Mouse (Mus musculus) lung, postnatal 4 days (tissue): ENCODE results near the gene Stub1.
"Not testable (repeated sequence)": the region's sequence is repeated elsewhere in the genome, so short reads cannot be mapped to it uniquely, and the experiment has no call there.

Experiments used
- DNase-seq, 2 experiments: peaks; one replicate each; pipeline ENCODE4 v3.0.0; 2021

The Stub1 gene

GRCm38 (mm10) chr17:25817662-25818061 lies 15.5 kb downstream of the Stub1 start:
- DNase-seq = no peak

DNA sequence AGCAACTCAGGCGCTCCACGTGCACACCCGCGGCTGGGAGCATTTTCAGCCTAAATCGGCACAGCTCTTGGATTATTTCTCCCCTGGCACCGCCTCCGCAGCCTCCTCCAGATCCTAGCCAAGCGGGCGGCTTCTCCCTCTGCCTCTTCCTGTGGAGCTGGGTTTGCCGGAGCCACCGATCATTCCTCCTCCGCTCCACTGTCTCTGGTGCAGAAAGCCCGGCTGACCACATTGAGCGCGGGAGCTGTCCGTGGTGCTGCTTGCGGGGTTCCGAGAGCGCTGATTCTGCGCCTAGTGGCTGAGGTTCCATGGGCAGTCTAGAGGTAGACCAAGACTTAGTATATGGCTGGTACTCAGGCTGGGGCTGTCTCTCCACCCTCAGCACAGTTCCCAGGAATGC lies 19.7 kb downstream of the Stub1 start:
- DNase-seq = peak; percentile 89 to 92

- no peak for DNase-seq
Observed at GRCm38 (mm10) chr17:25810890-25811289, 22.3 kb downstream of the Stub1 start.

DNA sequence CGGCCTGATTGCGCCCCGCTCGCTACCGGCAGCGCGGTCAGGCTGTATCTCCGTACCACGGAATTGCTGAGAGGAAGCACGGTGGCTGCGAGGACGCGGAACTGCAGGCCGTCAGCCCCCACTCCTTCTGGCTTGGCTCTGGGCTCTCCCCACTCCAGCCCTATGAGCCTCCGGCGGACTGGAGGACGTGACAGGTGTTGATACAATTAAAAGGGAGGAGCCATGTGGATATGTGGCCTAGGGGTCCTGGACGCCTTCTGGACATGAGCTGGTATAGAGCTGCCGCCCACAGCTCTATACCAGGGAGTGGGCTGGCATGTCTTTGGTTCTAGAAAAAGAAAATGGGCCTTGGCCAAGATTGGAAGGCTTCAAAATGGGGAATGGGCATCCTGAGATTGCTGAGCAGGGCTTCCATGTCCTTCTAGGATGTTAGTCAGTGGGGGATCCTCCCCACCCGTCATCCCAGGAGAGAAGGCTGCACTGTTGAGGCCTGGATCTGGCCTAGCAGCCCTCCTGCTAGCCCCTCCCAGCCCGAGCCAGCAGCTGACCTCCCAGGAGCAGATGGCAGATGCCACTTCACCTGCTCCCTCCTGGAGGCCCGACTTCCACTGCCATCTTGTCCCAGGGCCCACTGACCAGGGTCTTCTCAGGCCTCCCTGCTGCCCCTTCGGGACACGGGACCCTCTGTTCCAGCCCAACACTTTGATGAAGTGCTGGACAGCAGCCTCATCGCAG lies 23.4 kb downstream of the Stub1 start:
- DNase-seq = no peak

GRCm38 (mm10) chr17:25808789-25809605 lies 24.2 kb downstream of the Stub1 start, which contains the start of gene Fbxl16:
Gene Fbxl16 (plus strand): TSS chr17:25809085.
- DNase-seq = peak; percentile 60 to 83

- no peak for DNase-seq
Observed at GRCm38 (mm10) chr17:25808028-25808427, 25.2 kb downstream of the Stub1 start.

- DNase-seq = not testable (repeated sequence)
Observed at GRCm38 (mm10) chr17:25807452-25807851, 25.8 kb downstream of the Stub1 start.

DNA sequence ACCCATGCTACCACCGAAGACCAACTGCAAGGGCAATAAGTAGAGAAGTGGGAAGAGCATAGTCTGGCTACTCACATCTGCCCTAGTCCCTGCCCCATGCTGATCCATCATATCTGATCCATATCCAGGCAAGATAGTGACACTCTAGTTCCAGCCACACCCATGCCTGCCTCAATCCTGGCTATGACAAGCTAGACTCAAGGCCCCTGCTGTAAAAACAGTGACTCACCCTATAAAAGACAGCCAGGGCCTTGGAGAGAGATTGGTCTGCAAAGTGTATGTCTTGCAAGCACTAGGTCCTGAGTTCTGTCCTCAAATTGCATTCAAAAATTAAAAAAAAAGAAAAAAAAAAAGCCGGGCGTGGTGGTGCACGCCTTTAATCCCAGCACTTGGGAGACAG lies 26.7 kb downstream of the Stub1 start:
- no peak for DNase-seq

DNA sequence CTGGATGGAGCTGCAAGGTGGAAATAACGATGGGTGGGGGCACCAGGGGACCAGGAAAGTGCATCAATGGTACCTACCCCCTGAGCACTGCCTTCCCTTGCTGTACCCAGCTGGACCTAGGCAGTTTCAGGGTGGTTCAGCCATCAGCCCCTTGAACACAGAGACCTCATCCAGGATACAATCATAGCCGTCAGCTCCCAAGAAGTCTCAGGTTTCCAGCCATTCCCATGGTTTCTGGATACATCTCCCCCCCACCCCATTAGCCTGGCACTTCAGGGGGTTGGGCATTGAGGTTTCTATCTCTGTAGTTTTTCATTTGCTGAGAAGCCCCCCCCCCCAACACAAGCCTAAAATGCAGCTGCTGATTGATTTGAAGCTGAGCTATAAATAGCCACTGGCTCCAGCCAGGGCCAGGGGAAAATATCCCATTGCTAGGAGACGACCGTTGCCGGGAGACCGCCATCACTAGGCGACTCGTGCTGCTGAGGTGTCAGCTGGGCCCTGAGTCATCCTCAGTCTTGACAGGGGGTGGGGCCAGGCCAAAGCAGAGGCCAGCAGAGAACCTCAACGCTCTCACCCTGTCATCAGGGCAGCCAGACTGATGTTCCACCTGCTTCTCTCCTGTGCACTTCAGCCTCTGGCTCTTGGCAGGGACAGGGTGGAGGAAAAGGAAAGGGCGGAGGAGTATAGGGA lies 30.2 kb downstream of the Stub1 start:
- peak in 1 of 2 experiments; percentile 36 for DNase-seq

DNA sequence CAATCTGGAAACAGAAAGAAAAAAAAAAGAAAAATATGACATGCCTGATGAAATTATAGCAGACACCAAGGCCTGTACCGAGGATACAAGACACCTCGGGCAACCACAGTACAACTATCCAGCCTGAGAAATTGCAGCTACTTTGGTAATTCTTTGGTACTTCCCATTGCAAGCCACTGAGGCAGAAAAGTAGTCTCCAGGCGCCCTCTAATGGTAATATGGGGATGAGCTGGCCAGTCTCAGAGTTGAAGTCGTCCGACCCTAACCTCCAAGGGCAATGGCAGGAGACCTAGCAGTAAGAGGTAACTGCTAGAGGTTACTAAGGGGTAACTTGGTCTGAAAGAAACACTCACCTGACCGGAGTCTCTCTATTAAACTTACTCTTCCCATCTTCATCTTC lies 32.2 kb downstream of the Stub1 start:
- peak; percentile 58 to 79 for DNase-seq

DNA sequence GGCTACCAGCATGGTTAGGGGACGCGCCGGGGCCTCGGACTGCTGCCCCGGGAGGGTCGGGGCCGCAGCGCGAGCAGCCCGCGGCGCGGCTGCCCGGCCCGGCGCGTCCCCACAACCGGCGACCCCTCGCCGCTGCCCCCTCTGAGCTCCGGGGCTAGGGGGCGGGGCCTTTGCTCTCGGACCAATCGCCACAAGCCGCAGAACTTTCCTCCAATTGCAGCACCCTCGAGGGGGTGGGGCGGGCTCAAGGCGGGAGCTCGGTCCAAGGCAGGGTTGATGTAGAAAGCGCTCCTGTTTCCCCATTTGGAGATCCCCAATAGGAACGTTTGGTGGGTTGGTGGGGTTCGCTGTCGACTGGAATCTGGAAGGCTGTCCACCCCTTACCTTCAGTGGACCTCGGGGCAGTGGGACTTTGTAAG lies 36.2 kb downstream of the Stub1 start, which contains the start of gene Metrn:
Gene Metrn (minus strand): TSS at position 186 of the 419 bp plus-strand sequence.
- peak; percentile 90 to 91 for DNase-seq

DNA sequence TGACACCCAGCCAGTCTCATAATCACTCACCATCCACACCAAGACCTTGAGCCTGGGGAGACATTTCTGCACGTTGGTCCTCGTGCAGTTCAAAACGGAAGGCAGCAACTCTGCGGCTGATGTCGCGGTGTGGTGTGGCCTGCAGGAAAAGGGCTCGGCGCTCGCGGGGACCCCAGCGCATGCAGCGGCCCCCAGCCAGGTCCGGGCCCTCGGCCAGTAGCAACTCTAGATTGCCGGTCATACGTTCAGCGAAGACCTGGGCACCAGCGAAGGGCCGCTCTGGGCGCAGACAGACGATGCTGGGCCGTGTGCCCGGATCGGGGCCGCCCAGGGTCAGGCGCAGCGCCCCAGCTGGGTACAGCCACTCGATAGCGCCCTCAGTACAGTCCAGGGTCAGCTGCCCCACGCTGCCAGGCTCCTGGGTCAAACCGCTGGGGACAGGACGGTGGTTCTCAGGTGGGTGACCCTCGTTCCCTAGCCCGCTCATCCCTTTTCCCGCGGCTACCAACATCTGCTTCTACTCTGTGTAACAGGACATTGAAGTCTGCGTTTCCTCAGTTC lies 36.9 kb downstream of the Stub1 start:
- peak in 1 of 2 experiments; percentile 48 for DNase-seq

DNA sequence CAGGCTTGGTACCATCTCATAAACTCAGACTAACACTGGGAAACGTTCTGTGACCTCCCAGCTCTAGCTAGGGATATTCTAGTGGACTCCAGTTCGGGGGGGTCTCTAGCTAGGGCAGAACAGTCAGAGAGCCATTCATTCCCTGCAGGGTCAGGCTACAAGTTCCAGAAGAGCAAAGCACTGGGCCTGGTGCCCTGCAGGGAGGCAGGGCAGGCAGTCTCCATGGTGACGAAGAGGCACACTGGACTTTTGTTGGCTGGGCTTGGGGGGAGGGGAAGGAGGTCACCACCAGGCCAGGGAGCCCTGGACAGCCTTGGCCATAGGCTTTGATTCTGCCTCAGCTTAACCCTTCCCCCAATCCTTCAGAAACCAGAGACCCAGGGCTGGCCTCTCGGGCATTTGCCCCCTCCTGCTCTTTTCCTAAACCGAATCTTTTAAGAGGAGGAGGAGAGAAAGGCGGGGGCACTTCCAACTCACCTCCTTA lies 37.6 kb downstream of the Stub1 start, which contains the start of gene AC134908.4:
Gene AC134908.4 (minus strand): TSS at position 51 of the 484 bp plus-strand sequence.
- DNase-seq = no peak

GRCm38 (mm10) chr17:25794998-25795397 lies 38.2 kb downstream of the Stub1 start:
- no peak for DNase-seq

- DNase-seq = peak in 1 of 2 experiments; percentile 15
Observed at GRCm38 (mm10) chr17:25794197-25794596, 39.0 kb downstream of the Stub1 start.

DNA sequence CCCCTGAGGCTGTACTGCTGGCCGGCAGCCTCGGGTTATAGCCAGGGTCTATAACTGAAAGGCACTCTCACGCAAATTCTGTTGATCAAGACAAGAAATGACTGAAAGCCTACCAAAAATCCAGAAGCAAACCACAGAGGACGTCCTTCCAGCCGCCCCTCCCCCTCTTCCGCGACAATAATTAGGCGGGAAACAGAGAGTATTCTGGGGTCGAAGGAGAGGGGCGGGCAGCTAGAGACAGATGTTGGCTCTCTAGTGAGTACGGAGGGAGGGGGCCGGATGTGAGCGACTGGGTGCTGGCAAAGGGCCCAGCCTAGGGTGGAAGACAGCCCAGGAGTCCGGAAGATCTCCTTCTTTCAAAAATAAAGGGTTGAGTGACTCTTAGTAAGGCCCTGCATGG lies 40.6 kb downstream of the Stub1 start, which contains the start of gene Fam173a:
Gene Fam173a (minus strand): TSS at position 287 of the 400 bp plus-strand sequence.
- DNase-seq = peak; percentile 89 to 92

DNA sequence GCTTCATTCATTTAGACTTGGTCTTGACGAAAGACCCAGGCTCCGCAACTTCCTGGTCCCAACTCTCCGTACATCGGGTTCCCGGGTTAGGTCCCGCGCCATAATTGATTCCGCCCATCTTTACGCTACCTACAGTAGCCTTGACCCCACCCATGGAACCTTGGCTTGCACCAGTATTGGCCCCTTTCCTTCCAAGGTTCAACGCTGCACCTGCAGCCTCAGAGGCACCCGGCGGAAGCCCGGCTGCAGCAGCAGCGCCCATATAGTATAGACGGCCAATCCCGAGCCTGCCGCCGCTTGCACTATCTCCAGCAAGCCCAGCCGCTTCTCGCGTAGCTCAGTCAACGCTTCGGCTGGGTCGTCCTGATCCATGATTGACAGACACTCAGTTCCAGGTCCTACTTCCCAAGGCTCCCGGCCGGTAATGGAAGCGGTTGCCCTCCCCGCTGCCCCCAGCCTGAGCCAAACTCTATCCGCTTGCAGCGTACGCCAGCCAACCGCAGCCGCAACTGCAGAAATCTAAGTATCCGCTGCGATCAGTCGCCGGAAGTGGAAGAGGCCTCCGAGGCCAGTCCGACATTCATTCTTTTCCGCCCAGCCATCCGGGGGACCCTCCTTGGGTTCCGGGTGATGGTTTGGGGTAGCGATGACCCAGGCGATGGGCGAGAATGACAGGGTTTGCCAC lies 41.2 kb downstream of the Stub1 start:
- DNase-seq = peak; percentile 92 to 93

DNA sequence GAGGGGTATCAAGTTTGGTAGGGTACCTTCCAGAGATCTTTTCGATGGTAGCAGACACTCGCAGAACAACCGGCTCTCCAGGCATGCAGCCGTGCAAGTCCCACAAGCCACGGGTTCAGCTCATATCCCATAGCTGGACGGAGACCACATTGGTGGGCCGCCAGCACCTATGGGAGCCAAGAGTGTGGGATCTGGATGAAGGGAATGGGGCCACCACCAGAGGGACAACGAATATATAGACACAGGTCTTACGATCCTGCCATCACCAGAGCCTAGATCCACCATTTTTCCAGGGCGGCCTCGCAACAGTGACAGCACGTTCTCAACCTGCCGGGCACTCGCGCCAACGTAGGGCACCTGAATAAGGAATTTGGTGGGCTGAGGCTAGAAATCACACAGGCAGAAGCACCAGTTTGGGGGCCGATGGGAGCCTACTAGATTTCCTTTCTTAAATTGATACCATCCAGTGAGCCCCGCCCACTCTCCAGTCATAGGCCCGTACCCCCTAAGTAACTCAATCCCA lies 41.8 kb downstream of the Stub1 start:
- peak in 1 of 2 experiments; percentile 31 for DNase-seq

DNA sequence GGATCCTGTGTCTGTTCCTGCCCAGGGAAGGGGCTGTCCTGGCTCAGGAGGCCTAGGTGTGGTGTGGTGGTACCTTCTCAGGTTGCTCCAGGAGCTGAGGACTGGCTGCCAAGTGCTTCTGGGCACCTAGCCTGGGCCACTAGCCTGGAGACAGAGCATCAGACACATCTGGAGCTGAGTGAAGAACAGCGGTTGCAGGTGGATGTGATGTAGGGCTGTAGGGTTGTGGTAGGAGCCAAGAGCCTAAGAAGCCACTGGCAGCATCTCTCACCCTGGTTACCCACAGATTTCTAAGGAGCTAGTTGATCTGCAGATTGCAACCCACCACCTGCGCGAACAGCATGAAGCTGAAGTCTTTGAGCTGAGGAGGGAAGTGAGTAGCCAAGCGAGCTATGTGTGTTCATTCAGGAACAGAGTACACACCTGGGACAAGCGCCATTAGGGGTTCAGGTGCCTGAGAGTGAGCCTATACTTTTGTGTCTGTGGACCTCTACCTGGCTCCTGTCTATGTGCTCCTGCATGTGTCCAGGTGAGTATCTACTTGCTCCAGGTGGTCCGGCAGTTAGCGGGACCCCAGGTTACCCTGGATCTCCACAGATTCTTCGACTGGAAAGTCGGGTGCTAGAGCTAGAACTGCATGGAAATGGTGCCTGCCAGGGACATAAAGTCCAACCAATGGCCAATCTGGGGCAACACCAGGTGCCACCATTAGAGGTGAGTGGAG lies 46.3 kb downstream of the Stub1 start:
- peak in 1 of 2 experiments; percentile 18 for DNase-seq

DNA sequence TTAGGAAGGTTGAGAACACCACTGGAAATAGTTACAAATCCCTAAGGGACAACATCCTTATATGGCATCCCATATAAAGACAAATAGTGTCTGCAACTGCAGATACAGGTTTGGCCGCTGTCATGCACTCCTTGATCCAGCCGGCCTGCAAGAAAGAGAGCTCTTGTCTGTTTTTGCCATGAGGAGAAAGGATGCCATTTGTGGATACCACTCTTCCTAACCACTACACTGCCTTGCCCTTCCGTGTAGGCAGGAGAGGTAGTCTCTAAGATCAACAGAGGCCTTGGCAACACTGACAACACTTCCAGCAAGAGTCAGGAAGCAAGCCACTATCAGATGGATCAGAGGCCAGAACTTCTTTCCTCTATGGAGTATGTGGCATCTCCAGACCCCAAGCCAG lies 46.9 kb downstream of the Stub1 start, which contains the start of gene Ccdc78:
Gene Ccdc78 (plus strand): TSS at position 301 of the 400 bp plus-strand sequence.
- no peak for DNase-seq

DNA sequence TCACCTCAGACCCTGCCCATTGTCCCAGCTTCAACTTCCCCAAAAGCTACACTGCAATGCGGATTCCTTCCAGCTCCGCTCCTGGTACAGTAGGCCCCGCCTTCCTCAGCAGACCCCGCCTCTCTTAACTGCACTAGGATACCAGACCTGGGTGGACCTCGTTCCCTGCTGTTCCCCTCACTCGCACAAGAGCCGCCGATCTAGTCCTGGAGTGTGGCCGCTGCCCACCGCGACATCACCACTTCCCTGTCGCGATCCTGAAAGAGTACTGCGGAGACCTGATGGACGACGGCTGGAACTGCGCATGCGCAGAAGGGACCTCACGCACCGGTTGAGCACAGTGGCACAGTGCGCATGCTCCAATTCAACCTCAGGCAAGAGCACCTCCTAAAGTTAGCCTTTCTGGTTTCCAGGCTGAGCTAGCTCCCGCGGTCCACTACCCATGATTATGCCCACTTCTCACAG lies 47.9 kb downstream of the Stub1 start, which contains the start of gene Haghl:
Gene Haghl (minus strand): TSS at position 393 of the 465 bp plus-strand sequence.
- peak; percentile 95 for DNase-seq
